Mouse (Mus musculus) olfactory bulb, adult 2 months (tissue): ENCODE measurements around the gene Ggcx.

ENCODE experiments used
- CTCF ChIP-seq: fragments of 200-500 bp; IDR thresholded peaks from 2 replicates; pipeline ENCODE4 v1.5.1; 2012; ENCODE audit warnings: low read depth, mild to moderate bottlenecking, low read length, moderate library complexity; ENCODE audit not compliant: insufficient read depth
- POLR2A ChIP-seq: fragments of 200-500 bp; IDR thresholded peaks from 2 replicates; pipeline ENCODE4 v1.6.1; 2012; ENCODE audit warnings: mild to moderate bottlenecking, low read depth, low read length, moderate library complexity; ENCODE audit not compliant: insufficient read depth

DNA sequence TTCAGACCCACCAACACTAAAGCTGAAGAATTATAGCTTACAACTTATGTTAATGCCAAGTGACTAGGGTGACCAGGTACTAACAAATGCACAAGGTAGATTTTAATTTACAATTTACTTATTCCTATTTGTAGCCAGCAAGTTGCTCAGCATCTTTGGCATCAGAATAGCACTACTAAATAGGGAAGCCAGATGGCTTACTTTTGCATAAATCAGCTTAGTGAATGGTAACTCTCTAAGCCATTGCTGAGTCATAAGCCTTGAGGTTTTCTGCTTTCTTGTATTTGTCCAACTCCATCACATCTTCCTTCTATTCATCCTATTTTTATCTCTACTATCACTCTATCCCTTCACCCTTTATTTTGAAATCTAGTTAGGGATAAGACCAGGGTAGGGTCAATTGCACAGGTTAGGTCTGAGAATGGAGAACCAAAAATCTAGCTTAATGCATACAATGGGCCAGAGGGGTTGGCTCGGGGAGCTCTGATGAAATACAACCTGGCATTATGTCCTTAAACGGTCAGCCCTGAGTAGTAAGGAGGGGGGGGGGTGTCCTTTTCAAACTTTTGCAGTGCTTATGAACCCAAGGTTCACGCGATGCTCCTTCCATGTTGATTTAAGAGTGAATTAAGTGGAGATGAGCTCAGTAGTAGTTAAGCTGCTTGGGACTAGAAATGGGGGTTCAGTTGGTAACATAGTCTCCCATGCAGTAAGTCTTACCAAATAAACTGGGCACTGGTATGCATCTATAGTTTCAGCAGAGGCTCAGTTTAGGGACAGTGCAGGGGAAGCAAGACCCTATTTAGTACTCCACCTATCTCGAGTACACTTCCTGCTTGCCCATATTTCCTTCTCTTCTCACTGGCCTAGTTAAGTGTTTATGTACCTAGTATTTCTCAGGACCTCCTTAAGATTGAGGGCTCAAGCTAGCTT lies 17.1 kb downstream of the Ggcx start:
- TF ChIP-seq CTCF (no peak), POLR2A (no peak)
